Mouse (Mus musculus) brain, embryonic 18.5 days (tissue): ENCODE results near the gene Spaar.
"Not testable (repeated sequence)": the region's sequence is repeated elsewhere in the genome, so short reads cannot be mapped to it uniquely, and the experiment has no call there.

ENCODE experiments used
- DNase-seq: peaks from one replicate; pipeline ENCODE4 v3.0.0-alpha.2; 2012; ENCODE audit warnings: low read depth, low spot score

The Spaar gene

GRCm38 (mm10) chr4:43728576-43728954 lies 1.3 kb upstream of the Spaar start:
- no peak for DNase-seq

- no peak for DNase-seq
Measured at GRCm38 (mm10) chr4:43729126-43729525, 708 bp upstream of the Spaar start.

GRCm38 (mm10) chr4:43730750-43731297 lies 990 bp downstream of the Spaar start:
- no peak for DNase-seq

- no peak for DNase-seq
Measured at GRCm38 (mm10) chr4:43732171-43732570, 2.3 kb downstream of the Spaar start.

GRCm38 (mm10) chr4:43733186-43733585 lies 3.4 kb downstream of the Spaar start:
- no peak for DNase-seq

- no peak for DNase-seq
Measured at GRCm38 (mm10) chr4:43737144-43737543, 7.3 kb downstream of the Spaar start.

GRCm38 (mm10) chr4:43738989-43739674 lies 9.3 kb downstream of the Spaar start:
- DNase-seq: no peak

GRCm38 (mm10) chr4:43741526-43741925 lies 11.7 kb downstream of the Spaar start:
- DNase-seq: no peak

- DNase-seq: no peak
Measured at GRCm38 (mm10) chr4:43742637-43743036, 12.8 kb downstream of the Spaar start.

- no peak for DNase-seq
Measured at GRCm38 (mm10) chr4:43743099-43743498, 13.3 kb downstream of the Spaar start.

- no peak for DNase-seq
Measured at GRCm38 (mm10) chr4:43745187-43745586, 15.4 kb downstream of the Spaar start.

- DNase-seq: no peak
Measured at GRCm38 (mm10) chr4:43757213-43757612, 27.4 kb downstream of the Spaar start.

- DNase-seq: no peak
Measured at GRCm38 (mm10) chr4:43759571-43760418, 30.0 kb downstream of the Spaar start.

GRCm38 (mm10) chr4:43760460-43760859 lies 30.6 kb downstream of the Spaar start:
- DNase-seq: no peak

GRCm38 (mm10) chr4:43761336-43761735 lies 31.5 kb downstream of the Spaar start:
- no peak for DNase-seq

- no peak for DNase-seq
Measured at GRCm38 (mm10) chr4:43763410-43763809, 33.6 kb downstream of the Spaar start.

GRCm38 (mm10) chr4:43768341-43768740 lies 38.5 kb downstream of the Spaar start:
- no peak for DNase-seq

- no peak for DNase-seq
Measured at GRCm38 (mm10) chr4:43769374-43769773, 39.5 kb downstream of the Spaar start.

- DNase-seq: no peak
Measured at GRCm38 (mm10) chr4:43770909-43771308, 41.1 kb downstream of the Spaar start, which contains the start of gene Olfr159. TSS of gene Olfr159 (minus strand) at chr4:43771009.

- DNase-seq: no peak
Measured at GRCm38 (mm10) chr4:43771626-43772025, 41.8 kb downstream of the Spaar start.

GRCm38 (mm10) chr4:43772304-43772703 lies 42.5 kb downstream of the Spaar start:
- no peak for DNase-seq

GRCm38 (mm10) chr4:43795296-43795695 lies 65.5 kb downstream of the Spaar start:
- DNase-seq: no peak

GRCm38 (mm10) chr4:43795844-43796243 lies 66.0 kb downstream of the Spaar start:
- DNase-seq: not testable (repeated sequence)
